Mouse (Mus musculus): Measurements from ENCODE around the gene Usp32. TPM values are rescaled to one million over a fixed set of nuclear protein-coding genes. Genes with fewer than 3 reads are reported as not detected.

Usp32 gene
- polyA plus RNA-seq, 1 experiment = 55.0 TPM

DNA sequence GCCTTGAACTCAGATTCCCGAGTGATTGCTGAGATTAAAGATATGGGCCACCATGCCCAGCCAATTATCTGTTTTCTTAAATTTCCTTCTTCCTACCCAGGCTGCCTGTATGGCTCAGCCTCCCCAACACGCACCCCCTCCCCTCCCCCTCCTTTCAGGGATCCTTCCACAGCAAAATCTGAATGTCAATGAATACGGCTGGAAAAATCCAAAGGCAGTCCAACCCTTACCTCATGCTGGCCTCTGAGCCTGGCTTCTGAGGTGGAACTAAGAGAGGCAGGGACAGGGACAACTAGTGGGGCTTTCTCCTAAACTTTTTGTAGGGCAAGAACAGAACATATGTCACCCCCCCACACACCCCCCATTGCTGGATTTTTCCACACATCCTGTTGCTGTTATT, 191.8 kb downstream of the Usp32 start:
- Histone ChIP-seq H3K4me3 (ENCODE audit: insufficient read depth, low read length) (no peak overlapping the region), H3K27ac (ENCODE audit: insufficient read depth, low read length) (no peak overlapping the region), H3K4me1 (ENCODE audit: control insufficient read depth, insufficient read depth, low read length) (peaks cover 1% of the 10 kb centered on the region; the same call in 1 of the 2 replicates)
- no peak for TF ChIP-seq POLR2A (IDR thresholded peaks at IDR 0.05; ENCODE audit: extremely low read depth, insufficient read depth, low read length)
- TF ChIP-seq CTCF (IDR thresholded peaks at IDR 0.05; ENCODE audit: extremely low read depth, insufficient read depth, low read length) = no peak

DNA sequence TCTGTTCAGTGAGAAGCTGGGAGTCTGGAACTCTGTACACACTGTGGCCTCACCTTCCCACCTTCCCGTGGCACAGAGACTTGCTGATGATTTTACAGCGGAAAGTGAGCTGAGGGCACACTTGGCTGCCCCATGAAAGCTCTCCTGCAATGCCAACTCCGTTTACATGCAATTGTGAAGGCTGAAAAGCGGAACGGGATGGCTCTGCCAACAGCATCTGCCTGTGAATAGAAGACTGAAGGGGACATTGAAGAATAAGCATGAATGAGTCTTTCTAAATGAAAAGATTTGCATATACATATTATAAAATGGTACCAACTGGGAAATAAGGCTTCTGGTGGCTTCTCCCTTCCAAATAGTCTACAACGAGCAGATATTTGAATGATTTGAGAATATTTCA, 192.8 kb downstream of the Usp32 start:
- TF ChIP-seq CTCF (IDR thresholded peaks at IDR 0.05; ENCODE audit: extremely low read depth, insufficient read depth, low read length) = no peak
- TF ChIP-seq POLR2A (IDR thresholded peaks at IDR 0.05; ENCODE audit: extremely low read depth, insufficient read depth, low read length) = no peak
- peaks cover 1% of the 10 kb centered on the region; the same call in 1 of the 2 replicates for H3K4me1 ChIP-seq (ENCODE audit: control insufficient read depth, insufficient read depth, low read length)
- H3K4me3 ChIP-seq (ENCODE audit: insufficient read depth, low read length) = no peak overlapping the region
- H3K27ac ChIP-seq (ENCODE audit: insufficient read depth, low read length) = no peak overlapping the region

DNA sequence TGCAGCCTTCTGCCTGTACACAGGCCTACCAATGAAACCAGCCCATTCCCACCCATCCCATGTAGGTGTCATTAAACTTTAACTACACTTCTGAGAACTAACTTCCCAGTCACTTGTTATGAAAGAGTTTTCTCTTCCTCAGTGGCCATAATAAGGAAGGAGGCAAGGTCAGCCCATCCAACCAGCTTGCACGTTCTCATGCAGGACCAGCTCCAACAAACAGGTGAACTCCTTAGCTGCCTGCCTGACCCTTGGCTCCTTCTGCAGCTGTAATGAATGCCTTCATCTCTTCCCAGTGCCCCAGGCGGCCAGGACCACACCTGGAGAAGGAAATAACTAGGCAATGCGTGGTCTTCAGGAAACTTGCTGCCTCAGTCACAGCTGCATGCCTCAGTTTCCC, 194.1 kb downstream of the Usp32 start:
- Histone ChIP-seq H3K4me1 (ENCODE audit: control insufficient read depth, insufficient read depth, low read length) (peaks cover 1% of the 10 kb centered on the region; the same call in 1 of the 2 replicates), H3K27ac (ENCODE audit: insufficient read depth, low read length) (no peak overlapping the region), H3K4me3 (ENCODE audit: insufficient read depth, low read length) (no peak overlapping the region)
- TF ChIP-seq CTCF (IDR thresholded peaks at IDR 0.05; ENCODE audit: extremely low read depth, insufficient read depth, low read length) = no peak
- no peak for TF ChIP-seq POLR2A (IDR thresholded peaks at IDR 0.05; ENCODE audit: extremely low read depth, insufficient read depth, low read length)

DNA sequence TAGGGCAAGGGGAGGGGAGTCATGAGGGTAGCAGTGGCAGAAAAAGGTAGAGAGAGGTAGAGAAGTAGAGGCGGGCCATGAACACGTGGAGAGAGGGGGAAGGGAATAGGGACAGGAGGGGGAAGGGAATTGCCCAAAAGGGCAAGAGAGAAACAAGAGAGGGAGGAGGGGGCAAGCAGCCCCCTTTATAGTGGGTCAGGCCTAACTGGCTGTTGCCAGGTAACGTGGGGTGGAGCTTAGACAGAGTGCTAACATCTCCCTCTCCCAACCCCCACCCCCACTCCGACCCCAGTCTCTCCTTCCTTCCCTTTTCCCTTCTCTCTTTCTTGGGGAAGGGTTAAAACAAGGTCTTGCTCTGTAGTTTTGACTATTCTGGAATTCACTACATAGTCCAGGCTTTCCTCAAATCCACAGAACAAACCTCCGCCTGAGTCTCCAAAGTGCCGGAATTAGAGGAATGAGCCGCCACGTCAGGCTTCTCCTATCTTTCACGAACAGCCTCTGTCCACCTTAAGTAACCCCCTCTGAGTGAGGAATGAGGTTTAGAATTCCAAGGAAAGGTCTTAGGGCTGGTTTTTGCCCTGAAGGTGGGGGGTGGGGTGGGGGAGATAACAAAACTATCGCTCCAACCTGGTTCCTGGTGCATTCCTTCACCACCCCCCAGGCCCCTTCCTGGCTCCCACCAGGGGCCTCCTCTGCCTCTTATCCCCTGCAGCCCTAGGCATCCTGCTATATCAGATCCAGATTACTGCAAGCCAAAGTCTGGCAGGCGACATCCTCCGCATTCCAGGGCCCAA, 195.1 kb downstream of the Usp32 start:
- Histone ChIP-seq H3K27ac (ENCODE audit: insufficient read depth, low read length) (no peak overlapping the region), H3K4me3 (ENCODE audit: insufficient read depth, low read length) (no peak overlapping the region), H3K4me1 (ENCODE audit: control insufficient read depth, insufficient read depth, low read length) (peaks cover 4% of the 10 kb centered on the region)
- TF ChIP-seq POLR2A (IDR thresholded peaks at IDR 0.05; ENCODE audit: extremely low read depth, insufficient read depth, low read length) (no peak), CTCF (IDR thresholded peaks at IDR 0.05; ENCODE audit: extremely low read depth, insufficient read depth, low read length) (no peak)

DNA sequence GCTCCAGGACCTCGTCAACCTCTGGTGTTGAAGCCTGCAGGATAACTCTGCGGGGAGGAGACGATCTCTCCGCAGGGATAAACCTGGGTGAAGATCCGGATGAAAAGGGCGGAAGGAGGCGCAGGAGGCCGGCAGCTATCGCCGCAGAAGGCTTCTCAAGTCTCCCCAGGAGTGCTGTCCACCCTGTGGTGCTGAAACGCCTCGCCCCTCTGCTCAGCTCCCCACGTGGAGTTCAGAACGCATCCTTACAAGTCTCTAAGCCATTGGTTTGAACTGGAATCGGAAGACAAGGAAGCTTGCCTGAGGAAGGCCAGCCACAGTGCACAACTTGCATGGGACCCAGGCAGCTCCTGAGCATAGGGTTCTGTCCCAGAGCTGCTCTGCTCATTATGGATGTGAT, 196.0 kb downstream of the Usp32 start:
- Histone ChIP-seq H3K4me1 (ENCODE audit: control insufficient read depth, insufficient read depth, low read length) (peaks cover 7% of the 10 kb centered on the region), H3K27ac (ENCODE audit: insufficient read depth, low read length) (no peak overlapping the region), H3K4me3 (ENCODE audit: insufficient read depth, low read length) (no peak overlapping the region)
- TF ChIP-seq CTCF (IDR thresholded peaks at IDR 0.05; ENCODE audit: extremely low read depth, insufficient read depth, low read length) (no peak), POLR2A (IDR thresholded peaks at IDR 0.05; ENCODE audit: extremely low read depth, insufficient read depth, low read length) (no peak)

DNA sequence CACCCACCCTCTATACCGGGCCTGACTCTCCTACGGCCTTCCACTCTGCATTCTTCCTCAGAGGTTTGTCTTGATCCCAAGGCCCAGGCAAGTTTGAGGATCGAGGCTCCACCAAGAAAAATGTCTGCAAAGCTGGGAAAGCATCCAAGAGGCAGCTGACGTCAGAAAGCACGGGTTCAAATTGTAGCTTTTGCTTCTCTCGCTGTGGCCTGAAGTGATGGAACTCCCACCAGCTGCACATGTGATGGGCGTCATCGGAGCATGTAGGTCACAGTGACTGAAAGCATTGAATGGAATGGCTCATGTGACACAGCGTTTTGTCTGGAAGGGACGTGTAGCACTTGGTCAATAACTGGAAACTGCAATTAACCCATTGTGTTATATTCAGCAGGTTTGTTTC, 199.8 kb downstream of the Usp32 start:
- Histone ChIP-seq H3K27ac (ENCODE audit: insufficient read depth, low read length) (peak overlapping the region; percentile 20; the same call in 1 of the 2 replicates), H3K4me1 (ENCODE audit: control insufficient read depth, insufficient read depth, low read length) (peaks cover 7% of the 10 kb centered on the region), H3K4me3 (ENCODE audit: insufficient read depth, low read length) (no peak overlapping the region)
- TF ChIP-seq CTCF (IDR thresholded peaks at IDR 0.05; ENCODE audit: extremely low read depth, insufficient read depth, low read length) (no peak), POLR2A (IDR thresholded peaks at IDR 0.05; ENCODE audit: extremely low read depth, insufficient read depth, low read length) (no peak)

DNA sequence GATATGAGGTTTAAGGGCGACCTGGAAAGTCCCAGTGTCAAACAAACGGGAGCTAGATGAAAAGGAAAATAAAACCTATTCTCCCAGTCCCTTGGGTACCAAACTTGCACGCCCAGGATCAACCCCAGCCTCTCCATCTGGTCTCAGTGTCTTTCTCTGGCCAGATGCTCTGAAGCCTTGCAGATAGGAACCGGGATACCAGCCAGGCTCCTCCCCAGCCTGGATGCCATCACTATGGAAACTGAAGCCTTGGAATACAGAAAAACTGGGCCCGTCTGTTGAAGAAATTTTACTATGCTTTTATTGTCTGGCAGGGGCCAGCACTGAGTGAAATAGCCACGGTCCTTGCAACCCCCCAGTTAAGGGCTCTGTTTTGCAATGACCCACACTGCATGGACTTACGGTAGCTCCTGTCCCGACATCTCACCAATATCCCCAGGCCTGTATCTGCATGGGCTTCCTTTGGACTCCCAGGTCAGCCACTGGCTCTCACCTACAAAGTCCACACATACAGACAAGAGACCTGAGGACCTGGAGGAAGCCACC, 200.4 kb downstream of the Usp32 start:
- TF ChIP-seq POLR2A (IDR thresholded peaks at IDR 0.05; ENCODE audit: extremely low read depth, insufficient read depth, low read length) = no peak
- TF ChIP-seq CTCF (IDR thresholded peaks at IDR 0.05; ENCODE audit: extremely low read depth, insufficient read depth, low read length) = no peak
- Histone ChIP-seq H3K27ac (ENCODE audit: insufficient read depth, low read length) (peak overlapping the region; percentile 27), H3K4me3 (ENCODE audit: insufficient read depth, low read length) (no peak overlapping the region), H3K4me1 (ENCODE audit: control insufficient read depth, insufficient read depth, low read length) (peaks cover 7% of the 10 kb centered on the region)

Other genes starting within 250 kb of the Usp32 start
- gene Znhit3, start 223.8 kb downstream of the Usp32 start, polyA plus RNA-seq (2012; rRNA removed) = 47.6 and 53.4 TPM in 2 replicates
- 87.7 and 88.1 TPM in 2 replicates for gene Car4, start 182.4 kb downstream of the Usp32 start, polyA plus RNA-seq (2012; rRNA removed)
- 0.23 TPM in 1 of 2 replicates, not detected in the other for gene 1700125H20Rik, start 30.2 kb upstream of the Usp32 start, polyA plus RNA-seq (2012; rRNA removed)
- 35.0 and 35.8 TPM in 2 replicates for gene Appbp2, start 95.0 kb upstream of the Usp32 start, polyA plus RNA-seq (2012; rRNA removed)
- 11.1 and 11.7 TPM in 2 replicates for gene Ppm1d, start 171.1 kb upstream of the Usp32 start, polyA plus RNA-seq (2012; rRNA removed)
- gene Bcas3, start 213.0 kb upstream of the Usp32 start, polyA plus RNA-seq (2012; rRNA removed) = 44.2 and 47.1 TPM in 2 replicates

Measured in cortical plate, adult 2 months (tissue).